Mouse (Mus musculus): Measurements from ENCODE around the gene Ptgs2.

DNA sequence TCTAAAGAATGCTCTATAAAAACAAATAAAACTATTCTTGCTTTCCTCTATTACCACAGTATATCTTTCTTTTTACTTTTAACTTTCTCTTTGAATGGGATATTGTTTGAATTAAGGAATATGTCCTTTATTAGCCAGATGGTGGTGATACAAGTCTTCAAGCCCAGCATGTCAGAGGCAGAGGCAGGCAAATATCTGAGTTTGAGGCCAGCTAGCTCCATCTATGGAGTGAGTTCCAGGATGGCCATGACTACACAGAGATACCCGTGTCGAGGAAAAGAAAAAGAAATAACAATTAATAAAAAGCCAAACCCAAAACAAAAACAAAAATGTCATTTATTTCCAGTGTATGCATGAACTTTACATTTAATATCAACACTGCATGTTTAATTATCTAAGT, 2.8 kb upstream of the Ptgs2 start:
- TF ChIP-seq CTCF (IDR thresholded peaks at IDR 0.05; ENCODE audit: insufficient read depth, low read depth, low read length) (no peak), POLR2A (IDR thresholded peaks at IDR 0.05; ENCODE audit: insufficient read depth, low read depth, low read length) (no peak)

All from olfactory bulb, adult 2 months (tissue).